8 mouse cellular contexts compared by ENCODE assay signal in genomic region chr13:85188903-85189643, GRCm38 (mm10). TPM values are rescaled to one million over a fixed set of nuclear protein-coding genes. Genes with fewer than 3 reads are reported as not detected.
DNase-seq lines count a peak whose midpoint lies in the region; ATAC-seq lines count a peak whose summit lies in the region.

Ccnh (plus strand) TSS chr13:85189408.

- whole genome bisulfite sequencing in heart, embryonic 13.5 days, result 2% methylated on average over 44 of the region's 44 CpGs
- WGBS in liver, embryonic 12.5 days (ENCODE audit: insufficient replicate concordance), result 1% methylated on average over 44 of the region's 44 CpGs
- 1% methylated on average over 44 of the region's 44 CpGs for WGBS in stomach, embryonic 15.5 days

- H3K27ac ChIP-seq in brown adipose tissue, adult 24 weeks (replicated peaks; ENCODE audit: low read depth, low read length), result peak within 1 kb of the TSS; percentile 67
- peak within 1 kb of the TSS; percentile 91 for H3K27ac ChIP-seq in heart, embryonic 13.5 days (replicated peaks)
- H3K27ac ChIP-seq in liver, embryonic 12.5 days, result peak within 1 kb of the TSS; percentile 82
- H3K27ac ChIP-seq in stomach, embryonic 15.5 days, result peak within 1 kb of the TSS; percentile 59; the same call in 1 of the 2 replicates

- H3K4me1 ChIP-seq in brown adipose tissue, adult 24 weeks (ENCODE audit: control insufficient read depth, insufficient read depth, insufficient read length, low read length), result peaks cover 5% of the 10 kb centered on the region; the same call in 1 of the 2 replicates
- peaks cover 13% of the 10 kb centered on the region for H3K4me1 ChIP-seq in heart, embryonic 13.5 days
- H3K4me1 ChIP-seq in liver, embryonic 12.5 days, result peaks cover 17% of the 10 kb centered on the region
- no peaks in the 10 kb centered on the region for H3K4me1 ChIP-seq in stomach, embryonic 15.5 days

- peak; percentile 97 for ATAC-seq in heart, embryonic 13.5 days (ENCODE audit: extremely low read depth, insufficient number of reproducible peaks, low FRiP score, low TSS enrichment)
- ATAC-seq in liver, embryonic 12.5 days, result peak; percentile 99
- ATAC-seq in stomach, embryonic 15.5 days (ENCODE audit: insufficient read depth, low FRiP score, low read depth), result peak; percentile 98

- H3K9me3 ChIP-seq in heart, embryonic 13.5 days, result no peaks in the 10 kb centered on the region
- no peaks in the 10 kb centered on the region for H3K9me3 ChIP-seq in liver, embryonic 12.5 days (replicated peaks)
- no peaks in the 10 kb centered on the region for H3K9me3 ChIP-seq in stomach, embryonic 15.5 days

- no peaks in the 10 kb centered on the region for H3K27me3 ChIP-seq in heart, embryonic 13.5 days (replicated peaks)
- H3K27me3 ChIP-seq in liver, embryonic 12.5 days (replicated peaks), result no peaks in the 10 kb centered on the region
- H3K27me3 ChIP-seq in stomach, embryonic 15.5 days (replicated peaks), result no peaks in the 10 kb centered on the region

- peak within 1 kb of the TSS; percentile 91 for H3K4me3 ChIP-seq in brown adipose tissue, adult 24 weeks (ENCODE audit: insufficient read depth, low read depth, low read length)
- peak within 1 kb of the TSS; percentile 89 for H3K4me3 ChIP-seq in heart, embryonic 13.5 days
- peak within 1 kb of the TSS; percentile 96 for H3K4me3 ChIP-seq in liver, embryonic 12.5 days
- H3K4me3 ChIP-seq in stomach, embryonic 15.5 days (replicated peaks), result peak within 1 kb of the TSS; percentile 80

- peak; percentile 93 for DNase-seq in CD4-positive, CD25-positive, alpha-beta regulatory T cell, adult 2 months (ENCODE audit: low read depth, low spot score)
- peak; percentile 21 for DNase-seq in fat pad, adult 2 months (ENCODE audit: extremely low read depth, low read depth, low spot score)
- DNase-seq in kidney, postnatal 10 days, result peak; percentile 96
- peak; percentile 91 to 93 for DNase-seq in natural killer cell, adult 2 months (ENCODE audit: low spot score in 2 of 2)

- H3K9ac ChIP-seq in heart, embryonic 13.5 days, result peak within 1 kb of the TSS; percentile 94
- peak within 1 kb of the TSS; percentile 84 for H3K9ac ChIP-seq in liver, embryonic 12.5 days
- peak within 1 kb of the TSS; percentile 70 for H3K9ac ChIP-seq in stomach, embryonic 15.5 days

- H3K4me2 ChIP-seq in heart, embryonic 13.5 days, result peak within 1 kb of the TSS; percentile 77
- H3K4me2 ChIP-seq in liver, embryonic 12.5 days, result peak within 1 kb of the TSS; percentile 89
- H3K4me2 ChIP-seq in stomach, embryonic 15.5 days, result peak within 1 kb of the TSS; percentile 74

- peaks cover 31% of the 10 kb centered on the region for H3K36me3 ChIP-seq in heart, embryonic 13.5 days
- H3K36me3 ChIP-seq in liver, embryonic 12.5 days, result peaks cover 29% of the 10 kb centered on the region
- H3K36me3 ChIP-seq in stomach, embryonic 15.5 days, result peaks cover 8% of the 10 kb centered on the region; the same call in 1 of the 2 replicates

RNA-seq across cellular contexts. Expression of gene Ccnh, which starts in this region (rescaled TPM):
- 55.1 and 58.8 TPM in 2 replicates for polyA plus RNA-seq in brown adipose tissue, adult 24 weeks (2012; ENCODE audit: insufficient read depth, insufficient read length, missing spikeins)
- polyA plus RNA-seq in heart, embryonic 13.5 days (2015; fragmentation: Nextera tagmentation; extraction: Ambion mirVana), result 55.0 and 62.4 TPM in 2 replicates
- polyA plus RNA-seq in liver, embryonic 12.5 days (2016; fragmentation: Nextera tagmentation; extraction: Ambion mirVana), result 75.0 and 79.5 TPM in 2 replicates
- polyA plus RNA-seq in stomach, embryonic 15.5 days (2015; fragmentation: Nextera tagmentation; extraction: Ambion mirVana), result 73.1 and 77.5 TPM in 2 replicates

Comparison
In these comparisons a context has a peak if more than half of its experiments do, and no peak if none do; other contexts are left out.
1. Peak in every context shown above with its lines: DNase-seq, ATAC-seq, H3K4me3 ChIP-seq and H3K27ac ChIP-seq.
2. DNase-seq: peak in every context shown above with its lines; median percentile 96 in kidney, postnatal 10 days; 93 in CD4-positive, CD25-positive, alpha-beta regulatory T cell, adult 2 months; 92 in natural killer cell, adult 2 months; 21 in fat pad, adult 2 months.